Mouse (Mus musculus) heart, adult 8-10 months (tissue): ENCODE data around the gene Tada1. TPM values are rescaled to one million over a fixed set of nuclear protein-coding genes. Genes with fewer than 3 reads are reported as not detected.

ENCODE experiments used
- DNase-seq: peaks from one replicate; pipeline ENCODE4 v3.0.0; 2022; ENCODE audit warnings: low spot score
- total RNA-seq, 4 experiments: library from RNA; stranded (reverse); gene quantifications; 2 replicates each; pipeline ENCODE4 v1.2.4; 2022

Gene Tada1
- total RNA-seq, 4 experiments from 2014 or later, result 6.3 to 8.5 (median 7.2) TPM

GRCm38 (mm10) chr1:166384614-166385013 lies 5.7 kb downstream of the Tada1 start:
- DNase-seq, result no peak

GRCm38 (mm10) chr1:166385431-166385830 lies 6.5 kb downstream of the Tada1 start:
- DNase-seq, result no peak

- no peak for DNase-seq
Observed at GRCm38 (mm10) chr1:166388511-166388910, 9.6 kb downstream of the Tada1 start.

- DNase-seq, result no peak
Observed at GRCm38 (mm10) chr1:166389406-166390125, 10.7 kb downstream of the Tada1 start.

GRCm38 (mm10) chr1:166391671-166392070 lies 12.8 kb downstream of the Tada1 start:
- DNase-seq, result no peak

DNA sequence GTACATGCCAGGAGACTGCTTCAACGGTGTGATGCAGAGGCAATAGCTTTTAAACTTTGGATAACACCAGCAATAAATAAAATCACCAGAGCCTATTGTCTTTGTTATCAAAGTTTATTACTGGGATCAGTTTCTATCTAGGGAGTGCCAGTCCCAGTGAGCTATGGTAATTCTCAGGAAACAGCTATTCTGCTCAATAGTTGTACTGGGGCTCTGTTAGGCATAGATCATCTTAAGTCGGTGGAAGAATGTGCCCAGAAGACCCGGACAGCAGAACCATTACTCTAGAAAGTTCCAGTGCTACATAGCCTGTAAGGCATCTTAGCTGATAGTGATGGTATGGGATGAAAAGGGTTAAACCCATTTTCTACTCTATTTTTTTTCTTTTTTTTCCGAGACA lies 15.9 kb downstream of the Tada1 start:
- no peak for DNase-seq

- DNase-seq, result no peak
Observed at GRCm38 (mm10) chr1:166395661-166396060, 16.8 kb downstream of the Tada1 start.

GRCm38 (mm10) chr1:166396381-166396780 lies 17.5 kb downstream of the Tada1 start:
- no peak for DNase-seq

DNA sequence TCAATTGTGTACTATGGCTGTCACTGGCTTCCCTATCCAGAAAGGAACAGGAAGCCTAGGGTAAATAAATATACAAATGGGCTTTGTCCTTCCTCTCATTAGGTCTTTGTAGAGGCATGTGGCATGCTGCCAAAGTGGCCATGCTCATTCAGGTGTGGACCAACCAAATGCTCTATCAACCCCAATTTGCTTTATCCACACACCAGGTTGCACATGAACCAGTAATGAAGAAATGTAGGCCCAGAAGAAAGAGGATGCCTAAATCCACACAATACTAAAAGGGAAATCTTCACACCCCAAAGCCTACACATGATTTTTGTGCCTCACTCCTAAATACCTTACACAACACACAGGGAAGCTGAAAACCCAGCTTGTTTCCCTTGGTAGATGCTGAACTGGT lies 22.6 kb downstream of the Tada1 start:
- no peak for DNase-seq

DNA sequence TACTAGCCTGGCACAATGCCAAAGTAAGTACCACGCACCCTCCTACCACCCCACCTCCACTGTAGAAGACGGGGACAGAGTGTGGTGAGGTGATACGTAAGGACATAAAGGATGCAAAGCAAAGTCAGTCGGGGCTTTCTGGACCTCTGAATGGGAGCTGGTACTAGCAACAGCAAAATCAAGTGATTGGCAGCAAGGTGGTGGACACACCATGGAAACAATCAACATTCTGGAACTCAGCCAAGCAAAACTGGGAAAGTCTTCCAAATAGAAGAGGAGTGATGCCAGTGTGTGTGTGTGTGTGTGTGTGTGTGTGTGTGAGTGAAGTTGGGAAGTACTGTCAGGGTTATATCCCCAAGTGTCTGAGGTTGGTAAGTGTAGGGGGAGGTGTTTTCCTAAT lies 23.1 kb downstream of the Tada1 start:
- no peak for DNase-seq

- DNase-seq, result no peak
Observed at GRCm38 (mm10) chr1:166403846-166404245, 24.9 kb downstream of the Tada1 start.

GRCm38 (mm10) chr1:166409177-166409700 lies 30.3 kb downstream of the Tada1 start:
- DNase-seq, result peak; percentile 9

- DNase-seq, result peak; percentile 63
Observed at GRCm38 (mm10) chr1:166409701-166410220, 30.9 kb downstream of the Tada1 start, which contains the start of gene Pogk. Pogk (minus strand) TSS chr1:166409863.

GRCm38 (mm10) chr1:166411541-166411940 lies 32.6 kb downstream of the Tada1 start:
- DNase-seq, result no peak

DNA sequence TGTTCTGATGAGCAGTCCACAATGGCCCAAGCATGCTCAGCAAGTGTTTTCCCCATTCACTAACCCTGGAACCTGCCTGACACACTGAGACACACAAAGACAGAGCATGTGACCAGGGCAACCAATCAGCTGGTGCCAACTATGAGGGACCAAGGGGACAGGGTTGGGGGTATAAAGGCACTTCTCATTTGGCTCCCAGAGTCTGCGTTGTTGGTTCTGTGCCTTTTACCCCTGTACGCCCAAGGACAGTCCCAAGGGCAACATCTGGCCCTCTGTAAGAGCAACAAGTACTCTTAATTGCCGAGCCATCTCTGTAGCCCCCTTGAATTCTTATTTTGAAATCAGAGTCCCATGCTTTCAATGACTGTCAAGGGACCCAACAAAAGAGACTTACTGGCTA lies 33.4 kb downstream of the Tada1 start:
- no peak for DNase-seq

GRCm38 (mm10) chr1:166429053-166429452 lies 50.2 kb downstream of the Tada1 start:
- peak; percentile 20 for DNase-seq

GRCm38 (mm10) chr1:166429809-166430431 lies 51.0 kb downstream of the Tada1 start:
- peak; percentile 33 for DNase-seq

- DNase-seq, result no peak
Observed at GRCm38 (mm10) chr1:166439426-166439825, 60.5 kb downstream of the Tada1 start.

GRCm38 (mm10) chr1:166441992-166442391 lies 63.1 kb downstream of the Tada1 start:
- DNase-seq, result no peak
